Mouse (Mus musculus) gastrocnemius, adult 2 months (tissue): ENCODE data around the gene Trim8. TPM values are rescaled to one million over a fixed set of nuclear protein-coding genes. Genes with fewer than 3 reads are reported as not detected.

Experiments used
- DNase-seq: peaks from one replicate; pipeline ENCODE4 v3.0.0; 2022
- H3K27ac ChIP-seq: fragments of 200-600 bp; 2 replicates; pipeline ENCODE4 v1.8.1; 2022; ENCODE audit warnings: mild to moderate bottlenecking
- H3K4me3 ChIP-seq: fragments of 200-600 bp; 2 replicates; pipeline ENCODE4 v1.8.1; 2022; ENCODE audit warnings: mild to moderate bottlenecking, moderate library complexity
- CTCF ChIP-seq: fragments of 200-600 bp; IDR thresholded peaks from 2 replicates; pipeline ENCODE4 v1.8.1; 2022; ENCODE audit warnings: antibody characterized with exemption, mild to moderate bottlenecking, moderate library complexity
- intact Hi-C: fragments of 180-260 bp; cut with DNase I; formaldehyde crosslinking; loops from one replicate; pipeline ENCODE4 v1.15.1; 2025
- total RNA-seq, 2 experiments: library from RNA; stranded (reverse); gene quantifications; 2 replicates each; pipeline ENCODE4 v1.2.3; 2021

The Trim8 gene
- total RNA-seq, 2 experiments from 2014 or later, result 20.2 to 20.7 TPM

DNA sequence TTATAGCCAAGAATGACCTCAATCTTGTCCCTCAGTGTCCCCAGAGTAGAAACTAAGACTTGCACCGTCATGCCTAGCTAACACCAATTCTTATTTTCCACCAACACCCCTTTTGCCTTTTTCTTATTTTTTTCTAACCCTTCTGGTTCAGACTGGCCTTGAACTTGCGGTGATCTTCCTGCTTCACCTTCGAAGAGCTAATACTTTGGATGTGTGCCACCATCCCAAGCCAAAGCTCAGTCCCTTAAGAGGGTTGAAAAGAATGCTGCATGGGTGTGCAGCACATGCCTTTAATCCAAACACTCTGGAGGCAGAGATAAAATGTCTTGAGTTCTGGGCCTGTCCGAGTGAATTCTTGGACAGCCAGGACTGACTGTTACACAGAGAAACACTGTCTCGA, 8.9 kb downstream of the Trim8 start:
- Histone ChIP-seq H3K4me3 (peak overlapping the region; percentile 28), H3K27ac (peak overlapping the region; percentile 99)
- no peak for TF ChIP-seq CTCF
- peak; percentile 14 for DNase-seq
- intact Hi-C loops, result no loop called here

DNA sequence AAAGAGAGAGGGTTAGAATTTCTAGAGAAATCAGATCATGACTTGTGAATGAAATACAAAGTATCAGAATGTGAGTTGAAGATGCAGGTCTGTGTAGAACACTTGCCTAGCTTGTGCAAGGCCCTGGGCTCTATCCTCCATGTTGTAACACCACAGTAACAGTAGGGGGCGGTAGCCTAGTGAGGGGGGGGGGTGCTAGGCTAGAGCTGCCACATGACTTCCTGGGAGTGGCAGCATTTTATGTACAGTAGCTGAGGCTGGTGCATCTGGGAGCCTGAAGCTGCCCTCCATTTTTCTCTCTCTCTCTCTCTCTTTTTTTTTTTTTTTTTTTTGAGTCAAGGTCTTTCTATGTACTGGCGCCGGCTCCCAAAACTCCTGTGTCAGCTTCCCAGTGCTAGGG, 9.3 kb downstream of the Trim8 start:
- H3K4me3 ChIP-seq, result peak overlapping the region; percentile 28
- intact Hi-C loops, result no loop called here
- peak; percentile 56 for TF ChIP-seq CTCF
- DNase-seq, result peak; percentile 18
- H3K27ac ChIP-seq, result peak overlapping the region; percentile 99

DNA sequence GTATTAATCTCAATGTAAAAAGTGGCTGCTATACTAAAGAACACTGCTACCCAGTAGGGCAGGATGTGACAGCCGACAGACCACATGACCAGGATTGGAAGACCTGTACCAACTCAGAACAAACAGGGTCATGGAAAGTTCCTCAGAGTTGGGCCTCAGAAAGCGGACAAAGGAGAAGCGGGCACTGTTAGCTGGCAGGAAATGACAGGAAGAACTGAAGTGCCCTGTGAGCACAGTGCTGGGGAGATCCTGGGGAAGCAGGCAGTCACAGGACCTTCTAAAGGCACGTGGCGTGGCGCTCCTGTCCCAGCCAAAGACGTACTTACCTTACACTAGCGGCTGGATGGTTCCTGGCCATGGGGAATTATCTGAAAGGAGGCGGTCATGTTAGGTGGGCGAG, 9.8 kb downstream of the Trim8 start:
- H3K27ac ChIP-seq, result peak overlapping the region; percentile 99
- H3K4me3 ChIP-seq, result peak overlapping the region; percentile 28
- no peak for TF ChIP-seq CTCF
- intact Hi-C loops, result no loop called here
- DNase-seq, result peak; percentile 34

DNA sequence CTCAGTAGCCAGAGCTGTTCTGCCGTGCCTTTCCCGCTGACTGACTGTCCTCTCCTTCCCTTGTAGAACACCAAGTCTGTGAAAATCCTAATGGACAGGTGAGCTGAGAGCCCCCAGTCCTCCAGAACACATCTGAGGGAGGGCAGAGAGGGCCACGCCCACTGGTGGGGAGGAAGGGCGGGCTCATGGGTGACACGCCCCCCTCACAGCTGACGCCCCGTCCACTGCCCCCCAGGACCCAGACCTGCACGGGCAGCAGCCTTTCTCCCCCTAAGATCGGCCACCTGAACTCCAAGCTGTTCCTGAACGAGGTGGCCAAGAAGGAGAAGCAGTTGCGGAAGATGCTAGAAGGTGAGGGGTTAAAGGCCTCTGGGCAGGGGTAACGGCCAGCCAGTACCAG, 12.9 kb downstream of the Trim8 start:
- peak; percentile 26 for DNase-seq
- no peak for TF ChIP-seq CTCF
- Histone ChIP-seq H3K4me3 (no peak overlapping the region), H3K27ac (no peak overlapping the region)
- intact Hi-C loops, result no loop called here

DNA sequence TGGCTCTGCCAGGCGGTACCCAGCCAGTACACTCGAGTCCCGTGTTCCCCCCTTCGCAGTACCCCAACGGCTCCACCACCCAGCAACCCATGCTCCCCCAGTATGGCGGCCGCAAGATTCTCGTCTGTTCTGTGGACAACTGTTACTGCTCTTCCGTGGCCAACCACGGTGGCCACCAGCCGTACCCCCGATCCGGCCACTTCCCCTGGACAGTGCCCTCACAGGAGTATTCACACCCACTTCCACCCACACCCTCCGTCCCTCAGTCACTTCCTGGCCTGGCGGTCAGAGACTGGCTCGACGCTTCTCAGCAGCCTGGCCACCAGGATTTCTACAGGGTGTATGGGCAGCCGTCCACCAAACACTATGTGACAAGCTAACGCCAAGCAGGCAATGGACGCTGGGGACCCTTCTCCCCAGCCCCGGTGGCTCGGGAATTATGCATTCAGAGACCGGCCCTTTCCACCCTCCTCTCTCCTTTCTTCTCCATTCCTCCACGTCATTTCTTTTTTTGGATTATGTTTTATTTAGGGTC, 13.9 kb downstream of the Trim8 start:
- intact Hi-C loops, result no loop called here
- no peak for TF ChIP-seq CTCF
- Histone ChIP-seq H3K4me3 (no peak overlapping the region), H3K27ac (no peak overlapping the region)
- DNase-seq, result no peak

DNA sequence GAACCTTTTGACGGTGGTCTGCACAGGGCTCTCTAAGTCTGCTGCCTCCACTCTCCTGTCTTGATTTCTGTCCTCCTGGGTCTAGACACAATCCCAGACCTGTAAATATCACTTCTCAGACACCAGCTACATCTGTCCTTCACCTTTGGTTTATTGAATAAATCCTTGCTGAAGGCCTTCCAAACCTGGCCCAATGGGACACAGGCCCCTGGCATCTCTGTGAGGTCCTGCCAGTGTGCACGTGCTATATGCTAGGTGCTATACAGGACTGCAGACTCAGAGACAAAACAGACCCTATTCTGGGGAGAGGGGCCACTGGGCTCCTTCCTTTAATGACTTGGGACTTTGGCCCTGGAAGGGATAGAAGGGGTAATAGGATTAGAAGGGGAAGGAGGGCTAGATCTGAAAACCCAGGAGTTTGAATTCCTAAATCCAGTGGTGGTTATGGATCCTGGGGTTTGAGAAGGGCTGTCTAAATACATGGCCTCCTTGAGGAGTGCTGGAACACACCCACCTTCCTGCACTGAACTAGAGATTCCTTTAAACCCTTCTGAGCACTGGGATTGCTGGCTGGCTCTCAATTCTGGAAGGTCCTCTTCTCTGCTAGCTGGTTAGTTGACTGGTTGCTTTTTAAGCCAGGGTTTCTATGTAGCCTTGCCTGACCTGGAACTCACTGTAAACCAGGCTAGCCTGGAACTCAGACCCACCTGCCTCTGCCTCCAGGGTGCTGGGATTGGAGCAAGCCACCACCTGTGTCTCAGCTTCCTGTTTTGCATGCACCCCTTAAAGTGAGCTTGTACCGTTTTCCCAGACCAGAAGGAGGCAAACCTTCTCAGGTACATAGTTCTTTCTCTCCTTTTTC, 15.4 kb downstream of the Trim8 start:
- H3K4me3 ChIP-seq, result no peak overlapping the region
- H3K27ac ChIP-seq, result no peak overlapping the region; the same call in 1 of the 2 replicates
- TF ChIP-seq CTCF, result no peak
- no peak for DNase-seq
- intact Hi-C loops, result no loop called here

DNA sequence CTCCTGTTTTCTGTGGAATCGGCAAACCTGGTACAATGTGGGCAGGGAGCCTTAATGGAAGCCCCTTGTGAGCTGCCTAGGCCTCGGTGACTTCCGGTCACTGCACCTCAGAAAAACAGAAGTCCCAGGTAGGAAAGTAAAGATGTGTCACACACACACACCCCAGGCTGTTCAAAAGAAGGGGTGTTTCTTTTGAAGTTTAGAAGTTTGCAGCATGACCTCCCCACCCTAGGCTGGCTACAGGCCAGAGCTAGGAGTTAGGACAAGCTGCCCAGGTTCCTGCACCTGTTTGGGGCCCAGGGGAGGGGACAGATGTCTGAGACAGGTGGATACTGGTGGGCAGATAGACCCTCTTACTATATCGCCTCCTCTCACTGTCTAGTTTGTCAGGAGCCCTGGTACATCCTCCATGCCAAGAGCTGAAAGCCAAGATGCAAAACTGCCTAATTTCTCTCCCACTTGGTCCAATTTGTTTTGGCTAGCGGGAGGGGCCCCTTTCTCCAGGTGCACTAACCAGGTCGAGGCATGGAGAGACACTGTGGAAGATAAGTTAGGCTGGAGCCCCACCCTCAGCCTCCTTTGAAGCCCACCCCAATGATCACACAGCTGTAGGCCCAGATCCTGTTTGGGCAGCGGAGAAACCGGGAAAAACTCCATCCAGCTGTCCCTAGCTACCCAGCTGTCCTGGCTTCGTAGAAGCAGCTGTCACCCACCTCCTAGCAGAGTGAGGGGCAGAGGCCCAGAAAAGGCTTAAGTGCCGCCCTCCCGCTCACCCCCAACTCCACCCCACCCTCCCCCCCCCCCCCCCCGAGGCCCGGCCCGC, 16.2 kb downstream of the Trim8 start:
- H3K27ac ChIP-seq, result peak overlapping the region; percentile 68
- no peak overlapping the region; the same call in 1 of the 2 replicates for H3K4me3 ChIP-seq
- TF ChIP-seq CTCF, result no peak
- intact Hi-C loops, result no loop called here
- peak; percentile 26 for DNase-seq

DNA sequence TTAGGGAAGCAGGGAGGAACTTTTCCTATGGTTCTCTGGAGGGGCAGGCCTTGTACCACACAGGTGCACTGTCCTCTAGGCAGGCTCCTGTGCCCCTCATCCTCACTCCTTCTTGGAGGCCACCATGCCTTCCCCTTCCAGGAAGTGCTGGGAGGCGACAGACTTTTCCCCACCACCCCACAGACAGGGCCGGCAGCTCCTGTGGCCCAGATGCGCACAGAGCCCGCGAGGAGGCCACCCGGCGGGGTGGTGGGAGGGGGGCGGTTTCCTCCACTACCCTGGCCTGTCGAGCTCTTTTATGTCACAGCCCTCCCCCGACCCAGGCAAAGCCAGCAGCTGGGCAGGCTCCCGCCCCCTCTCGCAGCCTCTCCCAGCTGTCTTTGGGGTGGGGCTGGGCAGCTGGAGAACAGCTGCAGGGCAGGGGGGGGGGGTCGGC, 16.9 kb downstream of the Trim8 start:
- H3K27ac ChIP-seq, result peak overlapping the region; percentile 68
- DNase-seq, result peak; percentile 63

DNA sequence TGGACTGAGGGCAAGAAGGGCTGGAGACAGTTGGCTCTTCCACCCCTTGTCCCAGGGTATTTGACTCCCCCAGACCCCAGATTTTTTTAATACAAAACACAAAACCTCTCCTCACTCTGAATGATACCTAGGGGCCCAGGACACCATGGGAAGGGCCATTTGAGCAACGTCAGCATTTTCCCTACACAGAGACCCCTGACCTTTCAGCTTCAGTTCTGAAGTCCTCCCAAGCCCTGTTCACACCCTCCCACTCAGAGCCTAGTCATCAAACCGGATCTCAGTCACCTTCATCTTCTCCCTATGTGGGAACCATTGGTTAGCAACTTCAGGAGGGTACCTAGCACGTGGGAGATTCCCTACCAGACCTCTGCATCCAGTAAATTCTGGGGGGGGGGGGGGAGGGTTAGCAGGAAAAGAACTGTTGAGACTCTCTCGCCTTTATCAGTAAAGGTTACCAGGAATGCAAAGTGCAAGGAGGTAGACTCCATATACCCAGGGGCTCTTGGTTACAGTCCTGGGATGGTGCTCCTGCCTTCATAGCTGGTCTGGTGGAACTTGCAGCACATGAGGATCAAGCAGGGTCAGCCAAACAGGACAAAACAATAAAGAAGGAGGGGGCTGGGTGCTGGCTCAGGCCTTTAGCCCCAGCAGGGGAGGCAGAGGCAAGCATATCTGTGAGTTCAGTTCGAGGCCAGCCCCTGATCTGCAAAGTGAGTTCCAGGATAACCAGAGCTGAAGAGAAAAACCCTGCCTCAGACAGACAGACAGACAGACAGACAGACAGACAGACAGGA, 17.5 kb downstream of the Trim8 start:
- Histone ChIP-seq H3K27ac (peak overlapping the region; percentile 68), H3K4me3 (peak overlapping the region; percentile 57)
- DNase-seq, result no peak
- TF ChIP-seq CTCF, result no peak
- intact Hi-C loops, result no loop called here

More for the DNA sequence above, 16.9 kb downstream of the Trim8 start:
- TF ChIP-seq CTCF, result no peak
- H3K4me3 ChIP-seq, result peak overlapping the region; percentile 57
- intact Hi-C loops, result no loop called here

DNA sequence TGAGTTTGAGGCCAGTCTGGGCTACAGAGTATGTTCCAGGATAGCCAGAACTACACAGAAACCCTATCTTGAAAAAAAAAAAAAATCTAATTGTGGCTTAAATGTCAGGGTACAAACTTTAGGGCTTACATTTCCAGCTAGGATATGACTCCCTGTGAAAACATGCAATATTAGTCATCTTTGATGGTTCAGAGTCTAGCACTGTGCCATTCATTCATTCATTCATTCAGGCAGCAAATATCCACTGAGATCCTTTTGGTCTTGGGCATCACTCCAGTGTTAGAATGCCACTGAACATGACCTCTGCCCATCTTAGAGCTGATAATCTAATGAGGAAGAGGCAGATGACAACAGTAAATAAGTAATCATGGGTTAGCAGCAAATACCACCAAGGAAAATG, 20.2 kb downstream of the Trim8 start:
- no peak for TF ChIP-seq CTCF

DNA sequence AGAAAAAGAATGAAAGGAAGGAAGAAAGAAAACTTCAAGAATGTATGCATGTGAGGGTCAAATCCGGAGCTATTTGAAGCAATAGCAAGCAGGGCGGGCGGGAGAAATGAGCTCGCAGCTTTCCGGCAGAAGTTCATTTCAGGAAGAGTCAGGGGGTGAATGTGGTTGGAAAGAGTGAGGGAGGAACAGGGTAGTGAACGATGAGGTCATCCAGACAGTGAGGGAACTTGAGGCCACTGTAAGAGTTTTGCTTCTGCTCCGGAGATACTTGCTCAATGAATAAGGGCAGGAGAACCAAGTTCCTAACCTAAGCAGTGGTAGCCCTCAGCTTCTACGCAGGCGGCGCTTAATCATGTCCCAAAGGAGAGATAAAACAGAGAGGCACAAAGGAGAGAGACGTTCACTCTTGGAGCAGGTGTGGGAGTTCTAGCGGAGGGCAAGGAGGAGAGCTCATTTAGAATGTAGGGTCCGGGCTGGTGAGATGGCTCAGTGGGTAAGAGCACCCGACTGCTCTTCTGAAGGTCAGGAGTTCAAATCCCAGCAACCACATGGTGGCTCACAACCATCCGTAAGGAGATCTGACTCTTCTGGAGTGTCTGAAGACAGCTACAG, 21.0 kb downstream of the Trim8 start:
- Histone ChIP-seq H3K4me3 (no peak overlapping the region), H3K27ac (peak overlapping the region; percentile 46; the same call in 1 of the 2 replicates)
- intact Hi-C loops, result no loop called here
- no peak for DNase-seq
- no peak for TF ChIP-seq CTCF

More for the DNA sequence above, 20.2 kb downstream of the Trim8 start:
- Histone ChIP-seq H3K27ac (no peak overlapping the region), H3K4me3 (no peak overlapping the region)
- intact Hi-C loops, result no loop called here
- no peak for DNase-seq

DNA sequence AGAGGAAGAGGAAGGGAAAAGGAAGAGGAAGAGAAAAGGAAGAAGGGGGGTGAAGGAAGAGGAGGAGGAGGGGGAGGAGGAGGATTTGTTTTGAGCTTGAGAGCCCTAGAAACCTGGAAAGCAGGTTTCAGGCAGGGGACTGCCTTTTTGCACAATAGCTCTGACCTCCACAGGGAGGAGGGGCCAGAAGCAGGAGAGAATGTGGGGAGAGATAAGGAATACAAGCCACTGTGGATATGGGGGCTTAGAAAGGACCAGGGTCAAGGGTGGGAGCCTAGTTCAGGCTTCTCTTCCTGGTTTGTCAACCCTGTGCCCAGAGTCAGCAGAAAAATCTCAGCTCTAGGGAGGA, 21.6 kb downstream of the Trim8 start:
- peak overlapping the region; percentile 81 for H3K27ac ChIP-seq
- no peak for TF ChIP-seq CTCF
- intact Hi-C loops, result no loop called here
- DNase-seq, result no peak
- H3K4me3 ChIP-seq, result peak overlapping the region; percentile 55
